Mouse (Mus musculus): ENCODE measurements around the gene Clcn7.
A peak's percentile ranks its signal among the peaks of the same experiment; 100 is the strongest.

Clcn7 gene

DNA sequence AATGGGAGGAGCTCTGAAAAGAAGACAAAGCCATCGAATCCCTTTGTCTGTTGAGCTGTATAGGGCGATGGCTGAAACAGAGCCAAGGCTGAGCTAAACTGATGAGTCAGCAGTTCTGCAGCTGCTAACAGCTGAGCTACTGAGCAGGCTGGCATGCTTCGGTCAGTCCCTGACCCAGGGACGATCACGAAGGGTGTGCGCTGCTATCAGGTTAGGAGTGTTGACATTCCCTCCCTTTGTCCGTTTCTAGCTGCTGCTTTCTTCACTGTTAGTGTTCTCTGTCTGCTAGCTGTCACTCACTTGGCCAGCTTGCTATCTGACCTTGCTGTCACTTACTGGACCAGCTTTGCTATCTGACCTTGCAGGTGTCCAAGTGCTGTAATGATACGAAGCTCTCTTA is 6.1 kb upstream of the Clcn7 start:
- no peak for DNase-seq (ENCODE audit: low spot score in 2 of 2)

- DNase-seq (ENCODE audit: low spot score in 2 of 2) = no peak
These were observed 5.5 kb upstream of the Clcn7 start for GRCm38 (mm10) chr17:25127681-25128080.

GRCm38 (mm10) chr17:25130060-25130459 is 3.1 kb upstream of the Clcn7 start:
- no peak for DNase-seq (ENCODE audit: low spot score in 2 of 2)

GRCm38 (mm10) chr17:25135622-25136021 is 2.4 kb downstream of the Clcn7 start:
- no peak for DNase-seq (ENCODE audit: low spot score in 2 of 2)

DNA sequence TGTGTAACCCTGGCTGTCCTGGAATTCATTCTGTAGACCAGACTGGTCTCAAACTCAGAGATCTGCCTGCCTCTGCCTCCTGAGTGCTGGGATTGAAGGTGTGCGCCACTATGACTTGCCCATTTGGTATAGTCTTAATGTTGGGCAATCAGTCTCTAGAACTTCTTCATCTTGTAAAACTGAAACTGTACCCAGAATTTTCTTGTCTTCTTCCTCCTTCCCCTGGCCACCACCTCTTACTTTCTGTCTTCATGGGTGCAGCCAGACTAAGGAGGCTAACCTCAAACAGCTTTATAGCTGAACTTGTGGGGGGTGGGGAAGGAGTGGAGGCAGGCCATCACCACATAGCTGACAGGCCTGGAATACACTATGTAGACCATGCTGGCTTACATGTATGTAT is 5.6 kb downstream of the Clcn7 start:
- no peak for DNase-seq (ENCODE audit: low spot score in 2 of 2)

GRCm38 (mm10) chr17:25139960-25140359 is 6.8 kb downstream of the Clcn7 start:
- no peak for DNase-seq (ENCODE audit: low spot score in 2 of 2)

- no peak for DNase-seq (ENCODE audit: low spot score in 2 of 2)
These were observed 29.0 kb downstream of the Clcn7 start, which contains the start of gene Ccdc154 for GRCm38 (mm10) chr17:25162161-25162560. Ccdc154 (plus strand) TSS chr17:25162461.

DNA sequence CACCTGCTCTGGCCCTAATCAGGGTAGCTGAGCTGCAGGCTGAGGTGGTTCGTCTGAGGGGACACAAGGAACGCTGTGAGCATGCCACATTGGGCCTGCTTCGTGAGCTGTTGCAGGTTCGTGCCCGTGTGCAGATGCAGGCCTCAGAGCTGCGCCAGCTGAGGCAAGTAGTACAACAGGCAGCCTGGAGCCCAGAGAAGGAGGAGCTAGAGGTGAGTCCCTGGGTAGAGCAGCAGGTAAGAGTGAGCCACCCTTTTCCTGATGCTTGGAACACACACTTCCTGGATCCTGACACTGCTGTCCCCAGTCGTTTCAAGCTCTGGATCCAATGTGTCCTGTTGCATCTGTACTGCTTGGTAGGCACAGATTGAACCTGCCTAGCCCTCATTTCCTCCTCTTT is 30.2 kb downstream of the Clcn7 start:
- DNase-seq (ENCODE audit: low spot score in 2 of 2) = no peak

GRCm38 (mm10) chr17:25164770-25165169 is 31.6 kb downstream of the Clcn7 start:
- no peak for DNase-seq (ENCODE audit: low spot score in 2 of 2)

- DNase-seq (ENCODE audit: low spot score in 2 of 2) = no peak
These were observed 32.9 kb downstream of the Clcn7 start for GRCm38 (mm10) chr17:25165970-25166671.

DNA sequence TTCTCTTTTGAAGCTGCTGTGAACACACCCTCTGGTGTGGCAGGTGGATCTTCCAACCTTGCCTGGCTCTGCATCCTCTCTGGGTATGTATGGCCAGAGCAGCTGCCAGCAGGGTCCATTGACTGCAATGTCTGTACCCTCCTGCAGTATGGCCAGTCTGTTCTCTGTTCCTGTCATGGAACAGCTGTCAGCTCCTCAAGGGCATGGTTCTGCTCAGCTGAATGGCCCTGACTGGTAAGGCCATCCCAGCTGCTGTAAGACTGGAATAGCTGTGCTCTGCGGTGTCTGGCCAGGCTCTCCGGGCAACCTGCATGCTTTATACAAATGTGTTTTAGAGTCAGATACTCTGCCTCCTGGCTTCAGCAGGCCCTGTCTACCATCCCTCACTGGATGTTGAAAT is 36.5 kb downstream of the Clcn7 start:
- DNase-seq (ENCODE audit: low spot score in 2 of 2) = no peak

GRCm38 (mm10) chr17:25172558-25172957 is 39.4 kb downstream of the Clcn7 start:
- no peak for DNase-seq (ENCODE audit: low spot score in 2 of 2)

DNA sequence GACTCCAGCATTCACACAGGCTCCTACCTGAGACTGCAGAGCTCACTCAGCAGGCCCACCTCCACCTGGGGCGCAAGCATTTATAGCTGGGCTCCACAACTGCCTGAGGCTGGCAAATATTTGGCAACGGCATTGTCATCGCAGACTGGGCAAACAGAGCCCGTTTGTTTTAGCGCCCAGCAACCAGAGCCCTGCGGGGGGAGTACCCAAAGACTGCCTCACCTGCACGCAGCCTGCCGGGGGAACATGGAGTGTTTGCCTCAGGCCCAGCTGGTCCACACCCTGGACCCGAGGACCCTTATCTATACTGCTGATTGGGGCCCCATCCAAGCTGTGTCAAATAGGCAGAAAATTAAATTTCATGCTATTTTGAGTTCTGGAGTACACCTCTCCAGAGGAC is 42.2 kb downstream of the Clcn7 start, which contains the start of gene Gm38655:
Gm38655 (minus strand) TSS at position 61 of the 400 bp plus-strand sequence.
- DNase-seq (ENCODE audit: low spot score in 2 of 2) = no peak

- DNase-seq (ENCODE audit: low spot score in 2 of 2) = no peak
These were observed 50.0 kb downstream of the Clcn7 start for GRCm38 (mm10) chr17:25183232-25183631.

DNA sequence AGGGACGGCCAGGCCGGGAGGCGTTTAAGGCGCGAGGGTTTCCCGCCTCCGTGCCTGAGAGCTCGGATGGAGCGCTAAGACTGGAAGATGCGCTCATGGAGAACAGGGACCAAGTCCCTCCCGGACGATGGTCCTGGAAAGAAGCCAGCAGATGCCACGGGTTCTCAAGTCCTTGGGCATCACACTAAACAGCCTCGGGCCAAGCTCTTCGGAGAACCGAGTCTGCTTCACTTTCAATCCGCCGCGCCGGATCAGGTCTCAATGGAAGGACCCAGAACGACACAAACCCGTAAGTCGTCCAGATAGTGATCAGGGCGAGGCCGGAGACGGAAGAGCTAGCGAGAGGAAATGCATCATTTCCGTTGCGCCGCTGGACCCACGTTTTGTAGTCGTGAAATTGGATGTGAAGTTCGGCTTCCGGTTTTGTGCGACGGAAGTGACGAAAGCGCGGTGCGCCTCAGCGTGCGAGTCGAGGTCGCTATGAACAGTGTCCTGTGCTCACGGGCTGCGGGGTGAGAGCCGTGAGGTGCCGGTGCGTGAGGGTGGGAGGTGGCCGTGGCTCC is 51.0 kb downstream of the Clcn7 start, which contains the start of gene BC003965:
BC003965 (plus strand) TSS at position 426 of the 563 bp plus-strand sequence.
- peak; percentile 100 for DNase-seq (ENCODE audit: low spot score in 2 of 2)

GRCm38 (mm10) chr17:25184961-25185360 is 51.8 kb downstream of the Clcn7 start:
- DNase-seq (ENCODE audit: low spot score in 2 of 2) = no peak

- no peak for DNase-seq (ENCODE audit: low spot score in 2 of 2)
These were observed 54.6 kb downstream of the Clcn7 start for GRCm38 (mm10) chr17:25187784-25188149.

DNA sequence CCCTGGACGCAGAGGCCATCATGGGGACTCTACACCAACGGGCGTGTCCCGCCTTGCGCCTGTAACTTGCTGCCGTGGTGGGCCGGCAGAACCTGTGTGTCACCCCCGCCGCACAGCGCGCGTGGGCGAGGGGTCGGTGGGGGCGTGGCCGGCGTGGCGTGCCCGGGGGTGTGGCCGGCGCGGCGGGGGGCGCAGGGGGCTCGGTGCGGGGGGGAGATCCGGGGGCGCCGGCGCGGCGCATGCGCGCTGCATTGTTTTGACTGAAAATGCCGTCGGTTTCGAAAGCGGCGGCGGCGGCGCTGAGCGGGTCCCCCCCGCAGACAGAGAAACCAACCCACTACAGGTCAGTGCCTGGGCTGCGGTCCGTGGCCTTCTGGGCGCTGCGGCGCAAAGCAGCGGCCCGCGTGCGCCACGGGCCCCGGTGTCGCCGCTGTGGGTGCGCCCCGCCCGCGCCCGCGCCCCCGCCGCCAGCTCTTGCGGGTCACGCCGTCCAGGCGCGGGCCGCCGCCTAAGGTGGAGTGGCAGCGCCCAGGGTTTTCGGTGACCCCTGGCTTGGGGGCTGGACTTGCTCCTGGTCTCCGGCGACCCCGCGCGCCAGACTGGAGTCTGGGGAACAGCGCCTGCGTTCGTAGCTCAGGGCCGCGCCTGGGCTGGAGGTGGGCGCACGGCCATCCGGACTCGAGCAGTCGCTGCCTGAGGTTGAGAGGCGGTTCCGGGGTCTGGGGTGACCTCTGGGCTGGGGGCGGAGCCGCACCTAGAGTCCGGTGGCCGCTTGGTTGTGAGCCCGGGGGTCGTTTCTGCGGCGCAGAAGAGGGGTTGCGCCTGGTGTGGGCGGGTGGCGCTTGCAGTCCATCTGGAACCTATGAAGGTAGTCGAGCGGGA is 55.2 kb downstream of the Clcn7 start, which contains the start of gene Unkl:
Unkl (plus strand) TSS at position 248 of the 882 bp plus-strand sequence.
- peak; percentile 60 to 67 for DNase-seq (ENCODE audit: low spot score in 2 of 2)

DNA sequence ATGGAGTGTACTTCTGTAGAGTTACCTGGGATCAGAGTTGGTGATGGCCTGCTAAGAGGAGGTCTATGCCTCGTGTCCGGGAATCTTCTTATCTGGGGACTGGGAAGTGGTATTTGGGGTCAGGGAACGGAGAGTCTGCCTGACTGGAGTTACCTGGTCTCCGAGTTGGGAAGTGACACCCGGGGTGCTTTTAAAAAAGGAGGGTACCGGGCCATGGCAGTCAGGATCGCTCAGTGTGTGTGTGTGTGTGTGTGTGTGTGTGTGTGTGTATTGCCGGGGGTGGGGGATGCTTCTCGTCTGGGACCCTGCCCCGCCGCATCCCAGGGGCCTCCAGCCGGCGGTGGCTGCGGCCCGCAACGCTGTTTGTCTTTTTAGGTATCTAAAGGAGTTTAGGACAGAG is 55.9 kb downstream of the Clcn7 start:
- DNase-seq (ENCODE audit: low spot score in 2 of 2) = no peak

- no peak for DNase-seq (ENCODE audit: low spot score in 2 of 2)
These were observed 69.2 kb downstream of the Clcn7 start for GRCm38 (mm10) chr17:25202401-25202800.

DNA sequence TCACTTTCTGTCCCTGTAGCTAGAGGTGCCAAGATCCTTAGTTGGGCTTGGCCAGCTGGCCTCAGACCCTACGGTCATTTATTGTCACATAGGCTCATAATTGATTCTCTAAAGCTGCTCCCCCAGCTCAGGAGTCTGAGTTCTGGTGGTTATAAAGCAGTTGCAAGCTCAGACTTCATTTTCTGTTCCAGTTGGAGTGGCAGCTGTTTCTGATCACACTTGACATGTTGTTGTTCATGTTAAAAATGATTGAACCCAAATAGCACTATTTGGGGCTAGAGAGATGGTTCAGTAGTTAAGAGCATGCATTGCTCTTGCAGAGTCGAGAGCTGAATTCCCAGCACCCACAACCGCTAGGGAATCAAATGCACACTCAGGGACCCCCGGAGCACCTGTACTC is 76.8 kb downstream of the Clcn7 start:
- no peak for DNase-seq (ENCODE audit: low spot score in 2 of 2)

DNA sequence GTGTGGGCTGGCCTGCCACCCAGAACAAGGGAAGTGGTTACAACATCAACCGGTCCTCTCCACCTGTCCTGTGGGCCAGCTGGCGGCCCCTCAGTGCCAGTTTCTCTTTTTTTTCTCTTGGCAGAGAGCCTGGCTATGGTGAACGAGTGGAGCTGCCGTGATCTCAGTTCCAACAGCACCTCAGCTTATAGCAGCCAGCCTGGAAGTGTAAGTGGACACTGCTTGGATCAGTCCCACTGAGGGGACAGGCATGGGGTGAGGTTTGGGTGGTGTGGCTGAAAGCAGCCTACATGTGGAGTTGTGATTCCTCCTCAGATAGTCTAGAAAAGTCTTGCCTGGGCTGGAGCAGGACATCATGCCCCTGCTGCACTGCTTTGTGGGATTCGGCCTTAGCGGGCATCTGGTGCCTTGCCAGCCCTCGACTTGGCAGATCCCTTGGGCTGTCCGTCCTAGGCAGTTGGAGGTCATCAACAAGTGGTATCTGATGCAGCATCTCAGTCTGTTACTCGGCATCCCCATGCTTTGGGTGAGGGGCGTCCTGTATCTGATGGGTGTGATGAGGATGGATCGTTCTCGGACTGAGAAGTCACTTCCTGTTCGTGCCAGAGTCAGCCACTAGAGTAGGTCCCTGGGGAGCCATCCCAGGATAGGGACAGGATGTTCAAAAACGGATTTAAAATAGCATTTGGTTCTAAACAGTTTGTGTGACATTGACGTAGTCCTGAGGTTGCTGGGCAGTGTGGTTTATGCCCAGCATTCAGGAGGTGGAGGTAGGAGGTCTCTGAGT is 77.7 kb downstream of the Clcn7 start:
- DNase-seq (ENCODE audit: low spot score in 2 of 2) = no peak

Data from right cerebral cortex, adult 2 months (tissue).